10 mouse cellular contexts compared by ENCODE assay signal in genomic region chr13:108498247-108498743, GRCm38 (mm10). TPM values are rescaled to one million over a fixed set of nuclear protein-coding genes. Genes with fewer than 3 reads are reported as not detected.
A peak's percentile ranks its signal among the peaks of the same experiment; 100 is the strongest.
DNase-seq lines count a peak whose midpoint lies in the region; ATAC-seq and TF ChIP-seq lines count a peak whose summit lies in the region.
"Had no signal": no experiment of that assay in that cellular context is flagged by ENCODE, and none has a peak within 500 bp of the region (broad histone marks: within the 10 kb centered on the region; RNA-seq: fewer than 3 reads in every experiment).

No protein-coding gene starts in this region.

- no peaks in the 10 kb centered on the region for H3K27me3 ChIP-seq in embryonic facial prominence, embryonic 12.5 days
- H3K27me3 ChIP-seq in kidney, embryonic 16.5 days (ENCODE audit: insufficient read depth, low read length) = no peaks in the 10 kb centered on the region

- WGBS in embryonic facial prominence, embryonic 12.5 days = 56% methylated on average over 9 of the region's 9 CpGs
- 43% methylated on average over 9 of the region's 9 CpGs for WGBS in kidney, embryonic 16.5 days

- no peak for DNase-seq in layer of hippocampus, adult 2 months (ENCODE audit: low spot score in 2 of 2)
- DNase-seq in layer of hippocampus, postnatal 14 days (ENCODE audit: low spot score in 2 of 2) = no peak
- no peak for DNase-seq in layer of hippocampus, adult 8-10 months (ENCODE audit: low spot score in 2 of 2)
- no peak for DNase-seq in embryo, embryonic 10 days (ENCODE audit: low spot score)
- no peak for DNase-seq in spleen, adult 18-20 months
- DNase-seq: thymus, postnatal 25 days had no signal

- H3K36me3 ChIP-seq in embryonic facial prominence, embryonic 12.5 days = no peaks in the 10 kb centered on the region
- no peaks in the 10 kb centered on the region for H3K36me3 ChIP-seq in kidney, embryonic 16.5 days (ENCODE audit: insufficient read depth, low read length)
- H3K36me3 ChIP-seq: G1E had no signal

- TF ChIP-seq CTCF in layer of hippocampus, adult 2 months (conservative IDR thresholded peaks at IDR 0.05) = no peak

- no peak overlapping the region for H3K9ac ChIP-seq in embryonic facial prominence, embryonic 12.5 days
- no peak overlapping the region for H3K9ac ChIP-seq in kidney, embryonic 16.5 days (replicated peaks; ENCODE audit: low read length)

- peak; percentile 72 for ATAC-seq in embryonic facial prominence, embryonic 12.5 days (ENCODE audit: insufficient number of reproducible peaks, insufficient read depth, low FRiP score, low TSS enrichment)
- peak; percentile 82 for ATAC-seq in kidney, embryonic 16.5 days (ENCODE audit: low FRiP score, low TSS enrichment)
- 0 out of 2 replicates have a peak, but pooled peaks have one; percentile 27 for ATAC-seq in monocyte, adult 5-6 weeks (replicated peaks; ENCODE audit: insufficient number of reproducible peaks, low FRiP score, low TSS enrichment, poor library complexity, severe bottlenecking)

- peak overlapping the region; percentile 10; the same call in 1 of the 2 replicates for H3K4me3 ChIP-seq in layer of hippocampus, adult 2 months
- no peak overlapping the region for H3K4me3 ChIP-seq in embryonic facial prominence, embryonic 12.5 days
- peak overlapping the region; percentile 10; the same call in 1 of the 2 replicates for H3K4me3 ChIP-seq in kidney, embryonic 16.5 days (ENCODE audit: low read length)

- H3K4me1 ChIP-seq in embryonic facial prominence, embryonic 12.5 days = peaks cover 22% of the 10 kb centered on the region
- peaks cover 12% of the 10 kb centered on the region; the same call in 1 of the 2 replicates for H3K4me1 ChIP-seq in kidney, embryonic 16.5 days (ENCODE audit: insufficient read depth, low read length)

- H3K4me2 ChIP-seq in embryonic facial prominence, embryonic 12.5 days (replicated peaks) = 0 out of 2 replicates have a peak overlapping the region, but pooled peaks have one; percentile 1
- peak overlapping the region; percentile 40 for H3K4me2 ChIP-seq in kidney, embryonic 16.5 days (replicated peaks; ENCODE audit: low read depth, low read length)

- H3K9me3 ChIP-seq in embryonic facial prominence, embryonic 12.5 days = no peaks in the 10 kb centered on the region
- no peaks in the 10 kb centered on the region for H3K9me3 ChIP-seq in kidney, embryonic 16.5 days (ENCODE audit: low read length)
- H3K9me3 ChIP-seq: G1E had no signal

- no peak overlapping the region for H3K27ac ChIP-seq in layer of hippocampus, adult 2 months
- no peak overlapping the region for H3K27ac ChIP-seq in embryonic facial prominence, embryonic 12.5 days
- no peak overlapping the region for H3K27ac ChIP-seq in kidney, embryonic 16.5 days (ENCODE audit: low read length)

RNA-seq across cellular contexts. Expression of gene Pde4d, which starts 48.5 kb away (rescaled TPM):
- total RNA-seq in layer of hippocampus, adult 2 months (2021) = 10 to 100 TPM; 72.2 to 73.8 TPM
- total RNA-seq in layer of hippocampus, postnatal 14 days (2021) = 10 to 100 TPM; 72.4 to 79.0 TPM
- polyA plus RNA-seq in embryonic facial prominence, embryonic 12.5 days (2016; fragmentation: Nextera tagmentation; extraction: Ambion mirVana) = 20.4 and 20.5 TPM in 2 replicates
- 11.1 and 14.4 TPM in 2 replicates for polyA plus RNA-seq in kidney, embryonic 16.5 days (2015; fragmentation: Nextera tagmentation; extraction: Ambion mirVana)
- 3.4 to 9.2 TPM (median 3.7 TPM) in 3 replicates for total RNA-seq in monocyte, adult 5-6 weeks (2017)
- 10 to 100 TPM; 68.8 to 86.9 (median 76.0) TPM for total RNA-seq in layer of hippocampus, adult 8-10 months (2022)

Comparison
In these comparisons a context has a peak if more than half of its experiments do, and no peak if none do; other contexts are left out.
1. ATAC-seq: peak in every context shown above with its lines; median percentile 82 in kidney, embryonic 16.5 days; 72 in embryonic facial prominence, embryonic 12.5 days; 27 in monocyte, adult 5-6 weeks.